24 mouse cellular contexts compared by ENCODE assay signal in genomic region chr2:167694963-167695362, GRCm38 (mm10). TPM values are rescaled to one million over a fixed set of nuclear protein-coding genes. Genes with fewer than 3 reads are reported as not detected.
"Had no signal": no experiment of that assay in that cellular context is flagged by ENCODE, and none has a peak within 500 bp of the region (broad histone marks: within the 10 kb centered on the region; RNA-seq: fewer than 3 reads in every experiment).

No protein-coding gene starts in this region.

- H3K9me3 ChIP-seq: lung, embryonic 15.5 days; megakaryocyte, embryonic 14.5 days; midbrain, embryonic 13.5 days; midbrain, embryonic 15.5 days; stomach, embryonic 15.5 days had no signal

- ATAC-seq: lung, postnatal 0 days; midbrain, embryonic 13.5 days; midbrain, embryonic 15.5 days had no signal

- H3K4me1 ChIP-seq: midbrain, embryonic 15.5 days had no signal

- H3K36me3 ChIP-seq: midbrain, embryonic 13.5 days; midbrain, embryonic 15.5 days; neural tube, embryonic 13.5 days; neural tube, embryonic 15.5 days; stomach, embryonic 15.5 days had no signal

- H3K4me3 ChIP-seq: lung, embryonic 15.5 days; midbrain, embryonic 13.5 days; midbrain, embryonic 15.5 days; neural tube, embryonic 13.5 days; neural tube, embryonic 15.5 days; stomach, embryonic 15.5 days had no signal

- DNase-seq: lung, adult 2 months; lung, postnatal 14 days; lung, postnatal 36 days; right cerebral cortex, postnatal 14 days; thymus, adult 2 months; thymus, postnatal 25 days; thymus, postnatal 4 days had no signal

- H3K27me3 ChIP-seq: lung, embryonic 15.5 days; megakaryocyte, embryonic 14.5 days; stomach, embryonic 15.5 days had no signal

- H3K9ac ChIP-seq: liver, embryonic 14.5 days; lung, embryonic 15.5 days; midbrain, embryonic 13.5 days; midbrain, embryonic 15.5 days; neural tube, embryonic 13.5 days; neural tube, embryonic 15.5 days; stomach, embryonic 15.5 days had no signal

- H3K27ac ChIP-seq: liver, embryonic 14.5 days; lung, embryonic 15.5 days; macrophage; midbrain, embryonic 13.5 days; midbrain, embryonic 15.5 days; neural tube, embryonic 13.5 days; neural tube, embryonic 15.5 days; stomach, embryonic 15.5 days had no signal

- H3K4me2 ChIP-seq: lung, embryonic 15.5 days; midbrain, embryonic 11.5 days; midbrain, embryonic 13.5 days; midbrain, embryonic 15.5 days; neural tube, embryonic 13.5 days; neural tube, embryonic 15.5 days; stomach, embryonic 15.5 days had no signal

RNA-seq across cellular contexts. Expression of gene Gm20431, which starts 33.7 kb away (rescaled TPM):
- total RNA-seq: megakaryocyte progenitor cell, adult 5-6 weeks; midbrain, postnatal 0 days; monocyte, adult 5-6 weeks had no signal
- polyA plus RNA-seq: liver, embryonic 16.5 days; macrophage; neural tube, embryonic 11.5 days; urinary bladder, adult 2 months had no signal
